Mouse (Mus musculus): ENCODE data around the gene Smarcad1.
"Not testable (repeated sequence)": the region's sequence is repeated elsewhere in the genome, so short reads cannot be mapped to it uniquely, and the experiment has no call there.

Smarcad1 gene

DNA sequence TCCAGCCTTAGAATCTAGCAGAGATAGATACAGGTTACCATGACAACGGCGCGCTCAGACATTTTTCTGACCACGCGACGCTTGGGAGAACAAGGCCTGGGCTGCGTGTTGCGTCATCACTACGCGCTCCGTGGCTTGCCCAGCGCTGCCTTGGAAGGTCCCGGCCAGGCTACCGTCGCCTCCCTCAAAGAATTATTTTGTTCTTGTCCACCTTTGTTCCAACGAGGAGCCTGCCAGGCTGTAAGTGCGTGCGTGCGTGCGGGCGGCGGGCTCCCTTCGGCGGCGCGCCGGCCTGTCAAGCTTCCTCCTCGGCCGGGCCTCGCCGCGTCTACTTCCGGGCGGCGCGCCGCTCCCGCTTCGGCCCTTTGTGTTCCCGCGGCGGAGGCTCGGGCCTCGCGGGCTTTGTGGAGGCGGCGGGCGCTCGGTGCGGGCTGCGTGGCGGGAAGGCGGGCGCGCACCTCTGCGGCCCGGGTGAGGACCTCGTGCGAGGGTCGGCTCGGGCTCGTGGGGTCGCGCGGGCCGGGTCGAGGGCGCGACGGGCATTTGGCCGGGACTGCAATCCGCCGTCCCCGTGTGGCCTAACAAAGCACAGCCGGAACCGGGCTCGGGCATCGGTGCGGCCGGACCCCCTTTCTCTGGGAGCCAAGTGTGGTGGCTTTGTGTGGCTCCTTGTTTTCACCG lies at the start of gene Smarcad1:
Smarcad1 (plus strand) TSS at position 93 of the 681 bp plus-strand sequence.
- DNase-seq (ENCODE audit: low read depth), result peak; percentile 91

DNA sequence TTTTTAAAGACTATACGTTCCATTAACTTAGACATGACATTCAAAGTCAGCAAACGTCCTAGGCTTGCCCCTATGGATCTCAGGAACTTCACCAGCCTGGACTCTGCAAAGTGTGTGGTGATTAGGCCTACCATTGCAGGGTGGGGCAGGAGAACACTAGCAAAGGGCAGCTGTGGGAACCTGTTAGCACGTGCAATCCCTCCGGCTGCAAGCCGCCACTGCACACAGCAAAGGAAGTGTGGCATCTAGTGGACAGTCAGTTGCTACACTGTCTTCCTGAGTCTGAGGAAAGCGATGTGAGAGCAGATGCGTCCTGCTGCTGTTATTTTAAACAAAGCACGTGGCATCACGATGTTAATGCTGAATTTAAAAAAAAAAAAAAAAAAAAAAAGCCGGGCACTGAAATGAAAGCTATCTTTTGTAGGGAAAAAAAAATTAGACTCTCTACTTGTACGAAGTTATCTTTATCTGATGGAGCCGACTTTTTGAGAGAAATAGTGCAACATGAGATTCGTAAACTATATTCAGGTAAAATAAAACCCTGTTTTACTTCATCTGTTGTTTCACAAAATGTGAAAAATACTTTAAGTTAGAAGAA lies 45.5 kb upstream of the Smarcad1 start:
- no peak for DNase-seq (ENCODE audit: low read depth)

DNA sequence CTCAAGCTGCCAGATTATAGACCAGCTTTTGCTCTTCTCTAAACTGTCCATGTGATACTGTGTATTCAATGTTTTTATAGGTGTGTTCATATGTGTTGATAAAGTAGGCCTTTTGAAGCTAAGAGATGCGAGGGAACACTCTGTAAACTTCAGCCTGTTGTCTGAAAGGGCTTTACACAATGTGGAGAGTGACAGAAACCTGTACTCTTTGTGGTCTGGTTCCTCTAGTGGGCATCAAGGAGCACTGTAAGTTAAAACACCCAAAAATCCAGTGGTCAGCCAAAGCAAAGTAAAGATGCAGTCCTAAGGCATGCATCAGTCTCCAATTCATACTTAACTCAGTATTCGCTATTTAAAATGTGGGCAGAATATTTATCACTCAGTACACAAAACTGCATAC lies 44.6 kb upstream of the Smarcad1 start:
- no peak for DNase-seq (ENCODE audit: low read depth)

DNA sequence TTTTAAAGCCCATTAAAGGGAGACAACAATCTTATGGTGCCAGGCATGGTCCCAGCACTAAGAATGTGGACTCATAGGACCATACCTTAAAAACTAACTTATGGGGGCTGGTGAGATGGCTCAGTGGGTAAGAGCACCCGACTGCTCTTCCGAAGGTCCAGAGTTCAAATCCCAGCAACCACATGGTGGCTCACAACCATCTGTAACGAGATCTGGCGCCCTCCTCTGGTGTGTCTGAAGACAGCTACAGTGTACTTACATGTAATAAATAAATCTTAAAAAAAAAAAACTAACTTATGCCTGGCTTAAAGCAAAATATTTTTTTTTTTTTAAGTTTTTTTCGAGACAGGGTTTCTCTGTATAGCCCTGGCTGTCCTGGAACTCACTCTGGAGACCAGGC lies 41.6 kb upstream of the Smarcad1 start:
- DNase-seq (ENCODE audit: low read depth), result not testable (repeated sequence)

DNA sequence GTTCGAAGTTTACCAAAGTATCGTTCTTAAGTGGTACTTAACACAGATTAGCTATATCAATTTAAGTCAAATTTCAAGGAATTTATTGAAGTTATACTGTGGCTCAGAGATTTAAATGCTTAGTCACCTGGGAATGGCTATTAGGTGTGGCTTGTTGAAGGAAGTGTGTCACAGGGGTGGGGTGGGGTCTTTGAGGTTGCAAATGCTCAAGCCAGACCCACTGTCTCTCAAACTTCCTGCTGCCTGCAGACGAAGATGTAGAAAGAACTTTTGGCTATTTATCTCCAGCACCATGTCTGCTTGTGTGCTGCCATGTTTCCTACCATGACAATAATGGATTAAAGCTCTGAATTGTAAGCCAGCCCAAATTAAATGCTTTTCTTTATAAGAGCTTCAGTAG lies 40.2 kb upstream of the Smarcad1 start:
- no peak for DNase-seq (ENCODE audit: low read depth)

DNA sequence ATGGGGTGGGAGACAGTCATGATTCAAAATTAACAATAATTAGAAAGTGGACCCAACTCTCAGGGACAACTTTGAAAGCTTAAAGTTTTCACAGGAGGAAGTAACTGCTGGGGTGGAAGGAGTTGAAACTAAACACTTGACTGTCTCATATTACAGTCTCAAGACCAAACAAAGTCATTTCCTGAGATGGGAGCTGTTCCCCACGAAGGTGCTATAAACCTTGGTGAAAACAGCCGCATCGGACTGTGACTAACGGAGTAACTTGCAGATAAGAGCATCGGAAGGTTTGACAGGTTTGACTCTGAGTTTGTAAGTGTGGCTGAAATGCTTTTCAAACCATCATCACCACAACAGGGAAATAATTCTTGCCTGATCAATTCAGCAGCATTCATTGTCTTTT lies 33.5 kb upstream of the Smarcad1 start:
- DNase-seq (ENCODE audit: low read depth), result no peak

DNA sequence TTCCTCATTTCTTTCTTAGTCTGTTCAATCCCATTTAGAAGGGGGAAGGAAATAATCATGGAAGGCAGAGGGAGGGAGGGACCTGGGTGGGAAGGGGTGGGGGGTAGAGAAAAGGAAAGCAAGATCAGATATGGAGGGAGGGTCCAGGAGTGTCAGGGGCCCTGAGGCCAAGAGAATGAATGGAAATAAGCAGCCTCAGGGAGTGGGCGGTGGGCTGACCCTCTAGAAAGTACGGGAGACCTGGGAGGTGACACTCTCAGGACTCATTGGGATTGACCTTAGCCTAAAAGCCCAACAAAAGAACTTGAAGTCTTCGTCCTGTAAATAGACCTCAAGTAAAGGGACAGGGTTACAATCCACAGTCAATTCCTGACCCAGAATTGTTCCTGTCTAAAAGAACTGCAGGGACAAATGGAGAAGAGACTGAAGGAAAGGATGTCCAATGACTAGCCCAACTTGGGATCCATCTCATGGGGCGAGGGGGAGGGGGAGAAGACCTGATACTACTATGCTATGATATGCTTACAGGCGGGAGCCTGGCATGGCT lies 30.9 kb upstream of the Smarcad1 start:
- no peak for DNase-seq (ENCODE audit: low read depth)

DNA sequence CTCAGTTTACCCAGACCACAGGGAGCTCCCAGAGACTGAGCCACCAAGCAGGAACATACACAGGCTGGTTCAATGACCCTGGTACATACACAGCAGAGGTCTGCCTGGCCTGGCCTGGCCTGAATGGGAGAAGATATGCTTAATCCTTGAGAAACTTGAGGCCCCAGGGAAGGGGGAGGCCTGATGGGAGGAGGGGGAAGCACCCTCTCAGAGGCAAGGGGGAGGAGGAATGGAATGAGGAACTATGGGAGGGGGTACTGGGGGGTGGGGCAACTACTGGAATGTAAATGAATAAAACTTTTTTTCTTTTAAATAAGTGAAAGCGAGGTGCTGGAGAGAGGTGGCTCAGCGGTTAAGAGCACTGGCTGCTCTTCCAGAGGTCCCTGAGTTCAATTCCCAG lies 30.2 kb upstream of the Smarcad1 start:
- DNase-seq (ENCODE audit: low read depth), result no peak

DNA sequence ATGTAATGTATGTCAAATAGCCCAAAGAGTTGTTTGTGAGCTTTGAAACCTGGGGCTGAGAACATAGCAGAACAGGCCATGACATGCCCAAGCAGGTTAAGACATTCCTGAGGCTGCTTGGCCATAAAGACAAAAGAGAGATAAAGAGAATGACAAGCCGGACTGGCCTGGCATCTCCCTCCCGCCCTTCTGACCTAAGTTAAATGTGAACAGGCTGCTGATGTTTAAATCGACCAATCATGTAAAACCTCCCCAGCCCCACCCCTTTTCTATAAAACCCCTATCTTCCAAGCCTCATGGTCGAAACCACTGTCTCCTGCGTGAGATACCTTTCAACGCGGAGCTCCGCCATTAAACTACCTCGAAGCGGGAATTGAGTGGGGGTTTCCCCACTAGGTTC lies 24.8 kb upstream of the Smarcad1 start:
- DNase-seq (ENCODE audit: low read depth), result no peak

DNA sequence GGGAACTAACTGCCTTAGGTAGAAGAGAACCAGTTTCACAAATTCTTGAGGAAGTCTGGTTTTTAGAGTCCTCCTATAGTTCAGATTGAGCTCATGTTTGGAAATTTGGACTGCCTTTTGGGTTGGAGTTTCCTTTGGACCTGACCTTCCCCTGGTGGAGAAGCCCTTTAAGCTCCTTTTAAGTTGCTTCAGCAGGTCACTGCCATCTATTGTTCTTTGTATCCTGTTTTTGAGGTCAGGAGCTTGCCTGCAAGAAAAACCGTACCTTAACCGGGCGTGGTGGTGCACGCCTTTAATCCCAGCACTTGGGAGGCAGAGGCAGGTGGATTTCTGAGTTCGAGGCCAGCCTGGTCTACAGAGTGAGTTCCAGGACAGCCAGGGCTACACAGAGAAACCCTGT lies 23.4 kb upstream of the Smarcad1 start:
- not testable (repeated sequence) for DNase-seq (ENCODE audit: low read depth)

DNA sequence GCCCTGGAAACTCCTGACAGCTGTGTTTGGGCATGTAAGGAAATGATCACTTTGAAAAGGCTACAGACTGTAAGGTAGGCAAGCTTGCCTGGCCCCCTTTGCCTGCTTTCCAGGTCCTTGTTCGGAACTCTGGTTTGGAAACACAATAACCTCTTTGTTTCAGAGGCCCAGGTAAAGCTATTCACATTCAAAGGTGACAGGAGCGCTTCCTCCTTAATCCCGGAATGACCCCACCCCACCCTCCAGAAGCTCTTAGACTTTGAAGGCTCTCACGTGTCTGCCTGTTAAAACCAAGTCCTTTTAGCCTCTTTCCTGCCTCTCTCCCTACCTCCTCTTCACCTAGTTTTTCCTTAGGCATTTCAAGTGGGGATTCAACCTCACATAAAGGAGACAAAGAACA lies 20.5 kb upstream of the Smarcad1 start:
- DNase-seq (ENCODE audit: low read depth), result no peak

DNA sequence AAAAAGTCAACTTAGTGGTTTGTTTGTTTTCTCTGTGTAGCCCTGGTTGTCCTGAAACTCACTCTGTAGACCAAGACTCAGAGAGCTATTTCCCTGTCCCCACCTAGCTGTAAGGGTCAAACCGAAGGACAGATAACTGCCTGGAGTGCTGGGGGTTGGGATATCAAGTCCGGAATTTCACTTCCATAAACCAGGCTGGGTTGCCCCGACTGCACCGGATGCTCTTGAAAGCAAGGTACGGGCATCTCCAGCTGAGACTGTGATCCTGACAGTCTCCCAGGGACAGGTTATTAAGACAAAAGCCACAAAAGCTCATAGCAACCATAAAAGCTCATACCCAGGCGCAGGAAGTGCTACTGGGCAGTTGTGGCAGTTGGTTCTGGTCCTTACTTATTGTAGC lies 19.3 kb upstream of the Smarcad1 start:
- no peak for DNase-seq (ENCODE audit: low read depth)

DNA sequence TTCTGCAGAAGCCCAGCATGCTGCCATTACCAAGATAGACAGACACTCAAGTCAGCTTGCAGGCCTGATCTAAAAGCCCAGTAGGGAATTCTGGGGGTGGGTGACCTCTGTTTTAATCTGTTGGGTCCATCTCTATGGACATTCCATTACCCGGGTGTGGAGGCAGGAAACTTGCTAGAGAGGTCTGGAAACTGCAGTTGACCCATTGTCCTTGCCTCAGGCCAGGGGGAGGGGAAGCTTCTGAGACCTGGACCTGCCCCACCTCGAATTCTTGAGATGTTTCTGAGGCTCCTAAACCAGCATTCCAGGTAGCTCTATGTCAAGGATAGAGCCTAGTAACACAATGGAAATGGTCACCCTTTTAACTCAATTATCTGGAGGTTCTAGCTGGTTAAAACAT lies 17.7 kb upstream of the Smarcad1 start:
- no peak for DNase-seq (ENCODE audit: low read depth)

DNA sequence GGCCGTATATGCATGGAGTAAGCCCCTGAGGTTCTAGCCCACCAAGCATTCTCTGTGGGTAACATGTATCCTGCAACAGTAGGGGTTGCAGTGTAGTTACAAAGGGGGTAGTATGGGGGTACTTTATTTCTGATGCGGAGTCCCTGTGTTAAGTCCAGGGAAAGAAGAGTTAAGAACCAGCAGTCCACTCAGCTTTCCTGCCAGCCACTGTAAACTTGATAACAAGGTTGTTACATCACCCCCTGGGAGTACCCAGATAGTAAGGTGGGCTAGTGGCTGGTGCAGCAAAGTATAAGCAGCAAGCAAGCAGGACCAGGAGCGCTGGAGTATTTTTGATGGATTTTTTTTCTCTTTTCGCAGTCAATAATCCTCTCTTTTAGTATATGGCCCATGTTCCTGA lies 17.3 kb upstream of the Smarcad1 start:
- no peak for DNase-seq (ENCODE audit: low read depth)

DNA sequence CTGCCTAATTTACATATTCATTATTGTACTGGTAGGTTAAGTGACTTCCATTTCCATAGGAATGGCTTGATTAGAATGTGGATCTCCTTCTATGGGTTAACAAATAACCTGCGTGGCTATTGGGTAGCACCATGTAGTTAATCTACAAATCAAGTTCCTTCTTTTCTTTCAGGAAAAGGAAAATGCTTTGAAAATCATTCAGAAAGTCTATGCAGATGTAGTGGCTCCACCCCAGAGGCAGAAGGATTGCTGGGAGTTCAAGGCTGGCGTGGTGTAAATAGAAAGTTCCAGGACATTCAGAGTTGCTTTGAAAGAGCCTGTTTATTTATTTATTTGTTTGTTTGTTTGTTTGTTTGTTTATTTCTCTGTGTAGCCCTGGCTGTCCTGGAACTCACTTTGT lies 7.7 kb upstream of the Smarcad1 start:
- no peak for DNase-seq (ENCODE audit: low read depth)

DNA sequence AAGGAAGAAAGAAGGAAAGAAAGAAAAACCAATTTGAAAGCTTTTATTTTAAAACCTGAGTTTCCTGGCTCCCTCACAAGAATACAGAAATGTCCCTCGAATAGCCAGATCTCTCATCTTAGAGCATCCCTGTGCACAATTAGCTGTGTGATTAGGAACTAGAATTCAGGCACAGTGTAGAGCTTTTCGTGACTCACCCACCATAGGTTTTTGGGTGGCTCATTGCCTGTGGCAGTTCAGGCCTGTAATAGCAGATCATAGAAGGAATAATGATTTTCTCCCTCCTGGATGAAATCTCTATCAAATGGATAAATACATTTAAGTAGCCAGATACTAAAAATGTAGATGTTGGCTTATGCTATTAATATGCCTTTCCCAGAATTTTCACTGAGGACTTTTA lies 6.9 kb upstream of the Smarcad1 start:
- no peak for DNase-seq (ENCODE audit: low read depth)

DNA sequence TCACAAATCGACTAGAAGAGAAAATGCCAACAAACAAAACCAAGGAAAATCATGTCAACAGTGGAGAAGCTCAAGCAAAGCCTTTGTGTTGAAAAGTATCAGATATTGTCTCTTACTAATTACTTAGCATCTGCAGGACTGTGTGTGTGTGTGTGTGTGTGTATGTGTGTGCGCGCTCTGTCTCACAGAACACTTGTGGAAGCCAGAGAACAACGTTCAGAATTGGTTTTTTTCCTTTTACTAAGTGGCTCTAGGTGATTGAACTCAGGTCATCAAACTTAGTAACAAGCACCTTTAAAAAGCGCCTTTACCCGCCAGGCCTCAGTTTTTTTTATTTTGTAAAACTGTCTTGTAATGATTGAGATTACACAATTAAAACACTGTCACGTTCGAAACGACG lies 451 bp upstream of the Smarcad1 start:
- no peak for DNase-seq (ENCODE audit: low read depth)

DNA sequence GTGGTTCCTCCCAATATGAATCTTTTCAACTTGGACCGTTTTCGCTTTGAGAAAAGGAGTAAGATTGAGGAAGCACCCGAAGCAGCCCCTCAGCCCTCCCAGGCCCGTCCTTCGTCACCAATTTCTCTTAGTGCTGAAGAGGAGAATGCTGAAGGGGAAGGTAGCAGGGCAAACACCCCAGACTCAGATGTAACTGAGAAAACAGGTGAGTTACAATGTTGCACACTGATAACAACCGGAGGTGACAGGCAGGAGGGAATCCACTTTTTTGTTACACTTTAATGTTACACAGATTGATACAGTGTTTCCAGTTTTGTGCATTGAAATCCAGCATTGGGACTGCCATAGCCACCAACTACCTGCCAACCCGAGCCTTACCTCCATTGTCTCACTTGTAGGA lies 858 bp downstream of the Smarcad1 start:
- no peak for DNase-seq (ENCODE audit: low read depth)

DNA sequence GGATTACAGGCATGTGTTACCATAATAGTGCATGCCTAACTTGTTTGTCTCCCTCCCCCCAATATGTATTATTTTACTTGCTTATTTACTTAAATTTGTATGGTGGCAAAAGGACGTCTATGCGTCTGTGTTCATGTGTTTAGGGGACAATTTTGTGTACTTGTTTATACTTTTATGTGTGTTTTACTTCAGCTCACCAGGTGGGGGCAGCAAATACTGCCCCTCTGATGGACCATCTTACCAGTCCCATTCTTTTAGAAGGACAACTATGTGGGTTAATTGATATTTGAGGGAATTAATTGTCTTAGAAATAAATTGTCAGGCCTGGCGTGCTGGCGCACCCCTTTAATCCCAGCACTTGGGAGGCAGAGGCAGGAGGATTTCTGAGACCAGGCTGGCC lies 6.7 kb downstream of the Smarcad1 start:
- peak; percentile 40 for DNase-seq (ENCODE audit: low read depth)

DNA sequence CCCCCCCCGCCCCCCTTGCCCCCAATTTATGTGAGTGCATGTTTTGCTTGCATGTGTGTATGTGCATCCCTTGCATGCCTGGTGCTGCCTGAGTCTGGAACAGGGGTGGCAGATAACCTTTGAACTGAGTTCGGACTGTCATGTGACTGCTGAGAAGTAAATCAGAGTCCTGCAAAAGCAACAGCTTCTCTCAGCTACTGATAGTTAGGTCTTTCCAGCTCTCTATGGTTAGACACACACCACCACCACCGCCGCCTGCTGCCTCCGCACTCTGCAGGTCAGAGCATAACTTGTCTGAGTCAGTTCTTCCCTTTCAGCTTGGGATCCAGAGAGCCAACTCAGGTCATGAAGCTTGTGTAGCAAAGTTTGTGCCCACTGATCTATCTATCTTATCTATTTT lies 14.2 kb downstream of the Smarcad1 start:
- no peak for DNase-seq (ENCODE audit: low read depth)

DNA sequence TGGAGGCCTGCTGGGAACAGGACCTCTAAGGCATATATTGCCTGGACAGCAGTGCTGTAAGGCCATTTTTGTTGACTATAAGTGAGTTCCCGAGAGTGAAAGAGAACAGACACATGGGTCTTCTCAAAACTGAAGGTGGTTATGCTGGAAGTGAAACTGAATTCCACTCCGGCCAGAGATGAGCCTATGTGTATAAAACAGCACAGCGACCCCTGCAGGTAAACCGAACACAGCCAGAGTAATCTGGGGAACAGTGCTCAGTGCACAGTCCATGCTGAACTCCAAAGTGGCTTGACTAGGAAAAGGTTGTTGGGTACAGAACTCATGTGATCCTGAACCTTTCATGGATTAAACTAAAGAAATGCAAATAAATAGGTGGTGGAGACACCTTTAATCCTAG lies 14.8 kb downstream of the Smarcad1 start:
- DNase-seq (ENCODE audit: low read depth), result peak; percentile 11

DNA sequence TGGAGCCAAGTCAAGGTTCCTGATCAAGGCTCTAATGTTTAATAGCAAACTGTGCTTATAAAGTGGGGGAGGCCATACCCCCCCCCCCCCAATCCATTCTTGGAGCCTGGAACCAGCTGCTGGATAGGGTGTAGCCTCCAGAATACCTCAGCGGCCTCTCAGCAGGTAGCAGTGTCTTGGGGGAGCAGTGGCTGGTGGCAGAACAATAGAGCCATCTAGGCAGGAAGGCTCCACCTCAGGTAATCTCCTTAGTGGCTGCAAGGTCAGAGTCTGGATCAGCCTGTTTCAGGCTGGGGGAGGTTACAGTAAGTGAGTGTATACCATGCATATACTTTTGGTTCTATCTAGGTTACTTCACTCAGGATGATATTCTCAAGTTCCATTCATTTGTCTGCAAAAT lies 18.7 kb downstream of the Smarcad1 start:
- no peak for DNase-seq (ENCODE audit: low read depth)

DNA sequence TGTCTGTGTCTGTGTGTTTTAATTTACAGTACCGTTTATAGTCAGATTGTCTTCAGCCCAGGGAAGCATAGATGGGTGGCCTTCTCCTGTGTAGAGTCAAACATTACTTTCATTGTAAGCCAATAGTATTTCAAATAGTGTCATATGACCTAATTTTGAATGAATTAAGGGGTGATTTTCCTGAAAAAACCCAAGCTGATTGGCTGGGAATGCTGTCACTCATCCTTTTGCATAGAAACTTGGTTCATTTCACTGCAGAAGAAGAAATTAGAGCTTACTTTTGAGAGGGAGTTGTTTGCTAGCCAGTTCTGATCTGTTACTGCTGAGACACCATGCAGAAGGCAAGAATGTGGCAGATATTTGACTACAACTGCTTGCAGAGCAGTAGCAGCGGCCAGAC lies 32.8 kb downstream of the Smarcad1 start:
- no peak for DNase-seq (ENCODE audit: low read depth)

DNA sequence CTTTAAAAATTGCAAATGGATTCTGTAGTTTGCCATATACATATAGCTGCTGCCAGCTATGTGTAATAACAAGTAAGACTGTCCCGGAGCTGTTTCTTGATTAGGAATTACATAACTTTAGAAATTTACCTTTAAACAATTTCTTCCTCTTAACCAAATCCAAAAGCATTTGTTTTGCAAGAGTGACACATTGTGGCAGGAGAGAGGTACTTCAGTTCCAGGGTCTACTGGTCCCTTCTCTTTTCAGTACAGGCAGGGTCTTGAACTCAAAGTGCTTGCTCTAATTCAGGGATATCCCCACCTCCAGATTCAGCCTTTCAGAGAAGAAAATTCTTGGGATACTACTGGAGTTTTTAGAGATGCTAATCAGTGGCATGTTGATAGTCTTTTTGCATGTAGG lies 36.8 kb downstream of the Smarcad1 start:
- DNase-seq (ENCODE audit: low read depth), result peak; percentile 28

All from naive thymus-derived CD4-positive, alpha-beta T cell, adult 2 months (primary cell).